Mouse (Mus musculus) spleen, adult 18-20 months (tissue): Measurements from ENCODE around the gene Phlda3.

Source experiments
- DNase-seq, 2 experiments: peaks; one replicate each; pipeline ENCODE4 v3.0.0; 2022; ENCODE audit warnings: mixed read lengths in 2 of 2

The Phlda3 gene

GRCm38 (mm10) chr1:135794216-135795134 is 28.6 kb downstream of the Phlda3 start:
- DNase-seq: no peak

GRCm38 (mm10) chr1:135798492-135798891 is 32.6 kb downstream of the Phlda3 start:
- DNase-seq: no peak

- no peak for DNase-seq
Observed at GRCm38 (mm10) chr1:135799109-135799627, 33.2 kb downstream of the Phlda3 start.

GRCm38 (mm10) chr1:135800192-135800950 is 34.5 kb downstream of the Phlda3 start:
- DNase-seq: no peak

GRCm38 (mm10) chr1:135807546-135807945 is 41.6 kb downstream of the Phlda3 start:
- DNase-seq: no peak

- no peak for DNase-seq
Observed at GRCm38 (mm10) chr1:135810180-135810579, 44.3 kb downstream of the Phlda3 start.

- DNase-seq: peak; percentile 56 to 83
Observed at GRCm38 (mm10) chr1:135811016-135811646, 45.2 kb downstream of the Phlda3 start.

GRCm38 (mm10) chr1:135812205-135812604 is 46.3 kb downstream of the Phlda3 start:
- DNase-seq: no peak

GRCm38 (mm10) chr1:135812618-135813017 is 46.7 kb downstream of the Phlda3 start:
- DNase-seq: no peak

- DNase-seq: no peak
Observed at GRCm38 (mm10) chr1:135813071-135813470, 47.2 kb downstream of the Phlda3 start.

GRCm38 (mm10) chr1:135813687-135814395 is 47.9 kb downstream of the Phlda3 start:
- no peak for DNase-seq

- no peak for DNase-seq
Observed at GRCm38 (mm10) chr1:135814531-135814930, 48.6 kb downstream of the Phlda3 start.

GRCm38 (mm10) chr1:135817595-135817994 is 51.7 kb downstream of the Phlda3 start:
- no peak for DNase-seq

GRCm38 (mm10) chr1:135818481-135819086 is 52.7 kb downstream of the Phlda3 start, which contains the start of gene Lad1:
Gene Lad1 (plus strand): TSS chr1:135818598.
- no peak for DNase-seq
